Mouse (Mus musculus) 3T3-L1 (cell line): ENCODE measurements at regions not wholly inside any gene's neighbourhood (a gene's known extent, or its start where the extent isn't known, plus 50 kb on each side); places are given as distances from the start of the nearest gene placed in this dataset.

ENCODE experiments used
- DNase-seq: peaks from one replicate; pipeline ENCODE4 v3.0.0-alpha.2; 2015; ENCODE audit warnings: low read depth, low spot score

DNA sequence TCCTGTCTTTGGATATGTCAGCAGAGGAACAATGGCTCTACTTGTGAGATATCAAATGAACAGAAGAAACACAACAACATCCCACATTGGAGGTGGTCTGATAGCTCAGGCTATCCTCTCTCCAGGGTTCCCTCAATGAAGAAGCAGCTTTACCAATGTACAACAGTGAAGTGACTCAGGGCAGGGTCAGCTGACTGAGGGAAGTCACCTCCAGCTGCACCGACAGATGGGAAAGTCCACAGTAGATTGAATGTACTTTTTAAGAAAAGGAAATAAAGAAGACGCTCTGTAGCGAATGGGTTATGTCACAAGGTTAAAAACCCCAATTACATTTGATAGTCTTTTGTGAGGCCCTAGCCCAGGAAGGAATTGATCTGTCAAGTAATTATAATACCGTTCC lies 62.6 kb upstream of the Tnfaip3 start:
- no peak for DNase-seq

DNA sequence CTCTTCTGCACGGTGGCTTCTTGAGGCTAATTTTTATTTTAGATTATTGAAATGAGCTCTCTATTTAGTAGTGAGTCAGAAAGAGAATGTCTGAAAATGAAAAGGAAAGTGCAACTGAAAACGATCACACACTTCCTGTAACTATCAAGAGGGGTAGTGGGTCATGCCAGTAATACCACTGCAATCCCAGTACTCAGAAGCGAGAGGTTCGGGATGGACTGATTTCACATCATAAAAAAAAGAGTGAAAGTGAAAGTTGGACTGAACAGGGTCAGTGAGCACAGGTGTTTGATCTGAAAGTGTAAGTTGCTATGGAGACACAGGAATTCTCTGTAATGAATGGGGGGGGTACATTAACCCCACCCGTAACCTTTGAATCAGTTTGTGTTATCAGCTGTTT lies 52.9 kb upstream of the Tnfaip3 start:
- no peak for DNase-seq

DNA sequence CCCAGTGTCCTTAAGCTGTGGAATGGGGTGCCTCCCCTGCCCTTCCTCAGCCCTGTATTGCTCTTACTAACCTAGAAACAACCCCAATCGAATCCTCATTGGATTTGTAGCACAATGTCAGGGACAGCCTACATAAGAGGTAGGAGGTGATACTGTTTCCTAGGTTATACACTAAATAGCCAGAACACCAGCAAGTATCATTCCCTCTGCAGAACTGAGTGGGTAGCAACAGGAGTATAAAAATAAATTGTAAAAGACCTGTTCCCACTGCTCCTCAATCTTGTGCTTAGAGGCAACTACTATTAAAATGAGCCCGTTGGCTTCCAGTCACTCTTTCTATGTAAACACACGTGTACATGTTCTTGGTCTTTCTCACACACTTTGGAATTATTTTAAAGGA lies 52.2 kb upstream of the Tnfaip3 start:
- DNase-seq, result no peak

DNA sequence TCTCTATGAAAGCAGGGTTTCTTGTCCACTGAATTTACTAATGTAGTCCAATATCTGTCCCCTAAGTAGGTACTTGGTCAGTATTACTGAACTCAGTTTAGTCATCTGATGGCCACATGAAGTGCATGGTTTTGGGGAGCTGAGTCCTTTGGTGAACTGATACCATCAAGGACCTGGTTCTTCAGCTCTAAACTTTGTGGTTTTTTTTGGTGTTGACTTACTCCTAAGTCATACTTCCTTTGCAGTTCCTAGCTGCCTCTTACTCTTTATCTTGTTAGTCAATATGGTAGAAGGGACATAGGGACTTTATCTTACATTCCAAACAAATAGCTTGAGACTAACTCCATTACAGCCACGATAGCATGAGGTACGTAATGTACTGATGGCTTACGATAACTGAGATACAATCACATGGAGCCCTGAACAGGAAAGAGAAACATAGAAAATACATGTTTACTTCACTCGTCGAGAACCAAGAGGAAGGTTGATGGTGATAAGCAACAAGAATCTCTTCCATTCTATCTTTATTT lies 51.4 kb upstream of the Tnfaip3 start:
- DNase-seq, result no peak
